Mouse (Mus musculus) heart, adult 2 months (tissue): ENCODE data around the gene Pdk2. TPM values are rescaled to one million over a fixed set of nuclear protein-coding genes. Genes with fewer than 3 reads are reported as not detected.
A peak's percentile ranks its signal among the peaks of the same experiment; 100 is the strongest.

ENCODE experiments used
- DNase-seq, 2 experiments: peaks; one replicate each; pipeline ENCODE4 v3.0.0; 2021
- H3K27ac ChIP-seq: fragments of 200-600 bp; 2 replicates; pipeline ENCODE4 v1.8.1; 2022
- H3K27me3 ChIP-seq: fragments of 200-500 bp; 2 replicates; pipeline ENCODE4 v1.6.1; 2012; ENCODE audit warnings: mild to moderate bottlenecking, low read length, inconsistent platforms, mixed read lengths; ENCODE audit not compliant: control insufficient read depth, insufficient read depth
- H3K36me3 ChIP-seq: fragments of 200-500 bp; 2 replicates; pipeline ENCODE4 v1.6.1; 2012; ENCODE audit warnings: low read length, inconsistent platforms; ENCODE audit not compliant: control insufficient read depth, insufficient read depth
- H3K4me1 ChIP-seq: fragments of 200-500 bp; 2 replicates; pipeline ENCODE4 v1.6.1; 2011; ENCODE audit warnings: low read length; ENCODE audit not compliant: control insufficient read depth, insufficient read depth
- H3K4me3 ChIP-seq: fragments of 200-600 bp; 2 replicates; pipeline ENCODE4 v1.8.1; 2022
- H3K79me2 ChIP-seq: fragments of 200-500 bp; replicated peaks from 2 replicates; pipeline ENCODE4 v1.6.1; 2012; ENCODE audit warnings: mild to moderate bottlenecking, inconsistent platforms, low read length, moderate library complexity, mixed read lengths; ENCODE audit not compliant: control insufficient read depth, insufficient read depth
- H3K9ac ChIP-seq: fragments of 200-500 bp; 2 replicates; pipeline ENCODE4 v1.6.1; 2012; ENCODE audit warnings: low read depth, mild to moderate bottlenecking, control low read depth, inconsistent platforms, low read length, mixed read lengths
- CTCF ChIP-seq: fragments of 200-600 bp; IDR thresholded peaks from 2 replicates; pipeline ENCODE4 v1.8.1; 2022; ENCODE audit warnings: antibody characterized with exemption, mild to moderate bottlenecking, moderate library complexity
- EP300 ChIP-seq: fragments of 200-500 bp; IDR thresholded peaks from 2 replicates; pipeline ENCODE4 v1.6.1; 2011; ENCODE audit warnings: low read depth, low read length, control low read depth; ENCODE audit not compliant: insufficient read depth
- POLR2A ChIP-seq: fragments of 200-500 bp; IDR thresholded peaks from 2 replicates; pipeline ENCODE4 v1.6.1; 2011; ENCODE audit warnings: mild to moderate bottlenecking, low read depth, low read length, control low read depth; ENCODE audit not compliant: insufficient read depth
- WGBS: fragments of 180-500 bp; shearing (Covaris S2); methylation state at CpG from one replicate; pipeline ENCODE4 v1.1.7; 2018; 5-methylcytosine and 5-hydroxymethylcytosine counted together
- intact Hi-C: fragments of 180-260 bp; cut with DNase I; formaldehyde crosslinking; loops from one replicate; pipeline ENCODE4 v1.15.1; 2025
- polyA plus RNA-seq: library from polyadenylated mRNA; depleted of rRNA; stranded (reverse); fragments of >200 nt; gene quantifications from 2 replicates; pipeline ENCODE4 v1.2.3, GENCODE M21; 2012
- total RNA-seq, 2 experiments: library from RNA; stranded (reverse); gene quantifications; 2 replicates each; pipeline ENCODE4 v1.2.3; 2021

Gene Pdk2
- total and polyA plus RNA-seq, 3 experiments = 393 to 592 (median 479) TPM

- no peak for TF ChIP-seq EP300
- WGBS = 60% methylated on average over 13 of the region's 13 CpGs
- intact Hi-C loops = no loop called here
Observed at GRCm38 (mm10) chr11:95027850-95028470, 13.2 kb downstream of the Pdk2 start.

GRCm38 (mm10) chr11:95026849-95027248 is 14.3 kb downstream of the Pdk2 start:
- H3K4me1 ChIP-seq = no peaks in the 10 kb centered on the region
- H3K79me2 ChIP-seq = no peaks in the 10 kb centered on the region
- no peak overlapping the region for H3K27ac ChIP-seq
- TF ChIP-seq CTCF (no peak), EP300 (no peak), POLR2A (no peak)
- no peaks in the 10 kb centered on the region for H3K36me3 ChIP-seq
- no peaks in the 10 kb centered on the region for H3K27me3 ChIP-seq
- no peak overlapping the region for H3K4me3 ChIP-seq
- no peak overlapping the region for H3K9ac ChIP-seq
- no peak for DNase-seq
- intact Hi-C loops = no loop called here
- WGBS = 84% methylated on average over 6 of the region's 6 CpGs

More at GRCm38 (mm10) chr11:95027850-95028470, 13.2 kb downstream of the Pdk2 start:
- Histone ChIP-seq H3K27ac (no peak overlapping the region), H3K79me2 (no peaks in the 10 kb centered on the region), H3K36me3 (no peaks in the 10 kb centered on the region), H3K4me1 (no peaks in the 10 kb centered on the region), H3K9ac (no peak overlapping the region), H3K27me3 (no peaks in the 10 kb centered on the region), H3K4me3 (no peak overlapping the region)
- DNase-seq = no peak

- no peak overlapping the region for H3K27ac ChIP-seq
- H3K4me3 ChIP-seq = no peak overlapping the region
- no peak for DNase-seq
- no peaks in the 10 kb centered on the region for H3K79me2 ChIP-seq
- TF ChIP-seq EP300 = no peak
- TF ChIP-seq POLR2A = no peak
- no peak for TF ChIP-seq CTCF
- H3K36me3 ChIP-seq = no peaks in the 10 kb centered on the region
- intact Hi-C loops = no loop called here
- WGBS = 69% methylated on average over 6 of the region's 6 CpGs
- no peaks in the 10 kb centered on the region for H3K27me3 ChIP-seq
- H3K4me1 ChIP-seq = no peaks in the 10 kb centered on the region
- no peak overlapping the region for H3K9ac ChIP-seq
Observed at GRCm38 (mm10) chr11:95026090-95026542, 15.0 kb downstream of the Pdk2 start.

- WGBS = 82% methylated on average over 11 of the region's 11 CpGs
- Histone ChIP-seq H3K9ac (no peak overlapping the region), H3K79me2 (no peaks in the 10 kb centered on the region), H3K36me3 (no peaks in the 10 kb centered on the region), H3K27ac (no peak overlapping the region), H3K27me3 (no peaks in the 10 kb centered on the region), H3K4me3 (no peak overlapping the region), H3K4me1 (no peaks in the 10 kb centered on the region)
- TF ChIP-seq EP300 (no peak), CTCF (no peak), POLR2A (no peak)
- intact Hi-C loops = no loop called here
- no peak for DNase-seq
Observed at GRCm38 (mm10) chr11:95025227-95026012, 15.7 kb downstream of the Pdk2 start.

GRCm38 (mm10) chr11:95024439-95025184 is 16.5 kb downstream of the Pdk2 start:
- H3K36me3 ChIP-seq = no peaks in the 10 kb centered on the region
- no peak for TF ChIP-seq POLR2A
- TF ChIP-seq CTCF = no peak
- 72% methylated on average over 29 of the region's 29 CpGs for WGBS
- peaks cover 4% of the 10 kb centered on the region; the same call in 1 of the 2 replicates for H3K27me3 ChIP-seq
- no peak overlapping the region for H3K27ac ChIP-seq
- intact Hi-C loops = no loop called here
- H3K9ac ChIP-seq = no peak overlapping the region
- H3K79me2 ChIP-seq = no peaks in the 10 kb centered on the region
- no peaks in the 10 kb centered on the region for H3K4me1 ChIP-seq
- DNase-seq = no peak
- no peak overlapping the region for H3K4me3 ChIP-seq

- Histone ChIP-seq H3K36me3 (no peaks in the 10 kb centered on the region), H3K79me2 (no peaks in the 10 kb centered on the region), H3K4me3 (no peak overlapping the region), H3K9ac (no peak overlapping the region), H3K27ac (no peak overlapping the region), H3K27me3 (peaks cover 4% of the 10 kb centered on the region; the same call in 1 of the 2 replicates), H3K4me1 (no peaks in the 10 kb centered on the region)
- 91% methylated on average over 9 of the region's 9 CpGs for WGBS
- DNase-seq = no peak
- TF ChIP-seq EP300 (0 out of 2 replicates have a peak, but pooled peaks have one; percentile 9), CTCF (no peak), POLR2A (no peak; the same call in 1 of the 2 replicates)
- intact Hi-C loops = no loop called here
Observed at GRCm38 (mm10) chr11:95023481-95023880, 17.7 kb downstream of the Pdk2 start.
